Mouse (Mus musculus): ENCODE measurements around the gene Col20a1. TPM values are rescaled to one million over a fixed set of nuclear protein-coding genes. Genes with fewer than 3 reads are reported as not detected.

Col20a1 gene
- polyA plus RNA-seq (2017; shearing (Covaris generic)): under 1 TPM; 0.28 to 0.94 TPM

GRCm38 (mm10) chr2:180986449-180986848, at the start of gene Col20a1:
TSS of gene Col20a1 (plus strand) at chr2:180986535.

DNA sequence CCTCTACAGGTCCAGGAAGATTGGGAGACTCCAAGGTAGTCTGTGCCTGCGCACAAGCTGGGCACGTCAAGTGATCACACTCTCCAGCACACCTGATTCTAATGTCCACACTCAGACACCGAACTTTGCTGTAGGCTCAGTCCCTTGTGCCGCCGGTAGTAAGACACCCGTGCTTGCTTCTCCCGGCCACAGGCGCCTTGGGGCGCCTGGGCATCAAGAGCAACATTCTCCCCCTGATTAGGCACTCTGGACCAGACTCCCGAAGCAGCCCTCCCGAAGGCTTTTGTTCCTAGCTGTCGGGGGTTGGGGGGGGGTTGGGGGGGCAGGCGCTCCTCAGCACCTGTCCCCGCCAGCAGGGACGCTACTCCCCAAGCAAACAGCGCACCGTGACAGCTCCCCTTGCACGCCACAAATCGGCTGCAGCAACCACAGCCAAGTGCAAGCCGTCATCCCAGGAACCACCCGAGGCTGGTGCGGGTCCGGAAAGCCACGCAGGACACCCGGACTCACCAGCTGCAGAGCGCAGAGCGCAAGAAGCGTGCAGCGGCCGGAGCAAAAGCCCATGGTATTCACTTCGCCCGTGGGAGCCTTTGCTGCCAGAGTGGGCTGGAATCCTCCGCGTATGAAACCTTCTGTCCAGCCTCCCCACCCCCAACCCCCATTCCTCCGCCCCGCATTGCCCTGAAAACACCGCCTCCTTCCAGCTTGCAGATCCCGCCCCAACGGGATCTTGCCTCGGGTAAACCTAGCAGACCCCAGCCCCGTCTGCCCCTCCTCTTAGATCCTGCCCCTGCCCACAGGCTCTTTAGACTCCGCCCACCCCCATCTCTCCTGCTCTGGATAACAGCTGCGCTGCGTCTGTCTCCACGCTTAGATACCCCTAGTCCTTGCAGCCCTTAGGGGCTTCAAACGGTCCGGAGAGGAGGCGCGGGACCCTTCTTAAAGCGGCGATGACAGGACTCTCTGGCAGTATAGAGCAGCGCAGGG, 32.0 kb upstream of the Col20a1 start, which contains the start of gene Nkain4:
TSS of gene Nkain4 (minus strand) at position 639 of the 987 bp plus-strand sequence.

DNA sequence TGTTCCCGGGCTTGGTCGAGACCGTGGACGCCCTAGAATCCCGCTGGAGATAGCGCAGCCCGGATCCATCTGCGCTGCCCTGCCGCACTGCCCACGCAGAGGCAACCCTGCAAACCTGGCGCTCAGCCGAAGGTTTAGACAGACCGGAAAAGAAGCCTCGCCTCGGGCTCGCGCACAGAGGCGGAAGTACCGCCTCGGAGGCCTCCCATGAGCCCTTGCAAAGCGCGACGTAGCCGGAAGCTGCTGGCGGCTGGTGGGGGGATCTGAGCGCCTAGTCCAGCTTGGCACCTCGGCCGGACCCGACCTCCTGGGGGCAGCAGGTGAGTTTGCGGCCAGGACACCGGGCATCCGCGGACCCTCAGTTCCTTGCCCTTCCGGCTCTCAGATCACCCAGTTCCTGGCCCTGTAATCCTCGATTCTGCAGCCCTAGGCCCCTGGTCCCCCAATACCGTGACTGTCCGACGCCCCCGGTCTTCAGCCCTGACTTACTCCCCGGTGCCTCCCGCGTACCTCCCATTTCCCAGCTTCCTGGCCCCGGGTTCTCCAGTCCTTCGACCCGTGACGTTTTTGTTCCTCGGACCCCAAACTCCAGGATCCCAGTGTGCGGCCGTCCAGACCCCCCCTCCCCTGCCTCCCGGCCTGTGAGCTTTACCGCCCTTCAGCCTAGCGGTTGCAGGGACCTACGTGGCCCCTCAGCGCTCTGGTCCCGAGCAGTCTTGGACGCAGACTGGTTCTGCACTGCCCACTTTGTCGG, 19.1 kb upstream of the Col20a1 start, which contains the start of gene Arfgap1:
TSS of gene Arfgap1 (plus strand) at position 216 of the 754 bp plus-strand sequence.

GRCm38 (mm10) chr2:181043437-181043836, 57.1 kb downstream of the Col20a1 start, which contains the start of gene Chrna4:
TSS of gene Chrna4 (minus strand) at chr2:181043546.

Other genes with a start within 250 kb of the Col20a1 start
- gene Bhlhe23, start 209.6 kb upstream of the Col20a1 start, polyA plus RNA-seq (2017; shearing (Covaris generic)): under 1 TPM in 1 of 2 experiments, not detected in 1; 0.65 TPM
- 10 to 100 TPM; 60.8 to 69.6 TPM for gene Ythdf1, start 65.6 kb upstream of the Col20a1 start, polyA plus RNA-seq (2017; shearing (Covaris generic))
- not detected for gene Birc7, start 57.5 kb upstream of the Col20a1 start, polyA plus RNA-seq (2017; shearing (Covaris generic))
- gene Nkain4, start 31.8 kb upstream of the Col20a1 start, polyA plus RNA-seq (2017; shearing (Covaris generic)): not detected
- gene Arfgap1, start 19.3 kb upstream of the Col20a1 start, polyA plus RNA-seq (2017; shearing (Covaris generic)): 10 to 100 TPM; 58.0 to 60.0 TPM
- not detected for gene Chrna4, start 57.0 kb downstream of the Col20a1 start, polyA plus RNA-seq (2017; shearing (Covaris generic))
- gene Kcnq2, start 148.8 kb downstream of the Col20a1 start, polyA plus RNA-seq (2017; shearing (Covaris generic)): under 1 TPM; 0.07 to 0.31 TPM
- not detected for gene Eef1a2, start 170.5 kb downstream of the Col20a1 start, polyA plus RNA-seq (2017; shearing (Covaris generic))
- 100 to 1,000 TPM; 323 to 350 TPM for gene Ppdpf, start 200.7 kb downstream of the Col20a1 start, polyA plus RNA-seq (2017; shearing (Covaris generic))
- gene Ptk6, start 216.3 kb downstream of the Col20a1 start, polyA plus RNA-seq (2017; shearing (Covaris generic)): under 1 TPM in 1 of 2 experiments, not detected in 1; 0.15 TPM
- 1 to 10 TPM in 1 of 2 experiments, under 1 TPM in 1; 0.61 to 1.1 TPM for gene Srms, start 226.7 kb downstream of the Col20a1 start, polyA plus RNA-seq (2017; shearing (Covaris generic))
- gene Fndc11, start 233.5 kb downstream of the Col20a1 start, polyA plus RNA-seq (2017; shearing (Covaris generic)): under 1 TPM; 0.34 to 0.95 TPM

Data from activated CD4-positive, CD25-positive, alpha-beta regulatory T cell (primary cell).